Mouse (Mus musculus) spleen, adult 2 months (tissue): ENCODE results near the gene Shld2.

Source experiments
- CTCF ChIP-seq: fragments of 200-500 bp; IDR thresholded peaks from 2 replicates; pipeline ENCODE4 v1.5.1; 2011; ENCODE audit warnings: mild to moderate bottlenecking, inconsistent platforms; ENCODE audit not compliant: insufficient read depth, insufficient read length, insufficient replicate concordance; ENCODE audit errors: extremely low read depth
- POLR2A ChIP-seq: fragments of 200-500 bp; IDR thresholded peaks from 2 replicates; pipeline ENCODE4 v1.6.1; 2011; ENCODE audit warnings: low read depth, low read length, inconsistent platforms

- TF ChIP-seq POLR2A, result no peak
- TF ChIP-seq CTCF, result no peak
Measured at GRCm38 (mm10) chr14:34347084-34347483, 36.8 kb upstream of the Shld2 start.
